Mouse (Mus musculus) erythroblast, adult 5-6 weeks (primary cell): ENCODE results near the gene Hoxb4. TPM values are rescaled to one million over a fixed set of nuclear protein-coding genes. Genes with fewer than 3 reads are reported as not detected.

Source experiments
- ATAC-seq: replicated peaks from 2 replicates; pipeline ENCODE4 v1.8.0; 2016; ENCODE audit warnings: moderate number of reproducible peaks, mild to moderate bottlenecking, moderate TSS enrichment, inconsistent platforms; ENCODE audit not compliant: poor library complexity, low FRiP score, severe bottlenecking
- total RNA-seq, 2 experiments: library from RNA; stranded (forward) in 1 of 2; stranded (reverse) in 1 of 2; fragments of 150-400 nt in 1 of 2; fragments of 200-764, 138-1000 nt in 1 of 2; gene quantifications; 2 replicates each; pipeline versions ENCODE4 v1.2.3 to v1.2.4; 2015 to 2017; ENCODE audit warnings: low replicate concordance in 2 of 2

Gene Hoxb4
- total RNA-seq (2015; ENCODE audit: low replicate concordance) (0.63 TPM in 1 of 2 replicates, not detected in the other), total RNA-seq (2017; ENCODE audit: low replicate concordance) (0.56 and 0.77 TPM in 2 replicates)

GRCm38 (mm10) chr11:96317608-96318367, at the start of gene Hoxb4:
TSS of gene Hoxb4 (plus strand) at chr11:96318267.
- no peak for ATAC-seq

DNA sequence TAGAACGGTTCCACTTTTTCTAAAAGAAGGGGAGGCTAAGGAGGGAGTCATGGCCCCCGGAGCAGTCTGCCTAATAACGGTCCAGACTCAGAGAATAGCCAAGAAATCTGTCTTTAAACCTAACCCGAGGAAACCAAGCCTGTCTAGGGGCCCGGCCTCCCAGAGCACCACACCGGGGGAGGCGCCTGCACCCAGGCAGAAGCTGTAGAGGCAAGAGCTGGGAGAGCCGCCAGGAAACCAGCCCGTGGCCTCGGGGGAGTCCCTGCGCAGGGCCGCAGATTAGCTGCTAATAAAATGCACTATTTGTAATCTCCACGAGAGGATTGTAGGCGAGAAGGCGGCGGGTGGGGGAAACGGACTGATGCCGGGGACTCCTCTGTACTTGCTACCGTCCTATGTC, 48.2 kb upstream of the Hoxb4 start:
- no peak for ATAC-seq

GRCm38 (mm10) chr11:96270996-96271540, 47.0 kb upstream of the Hoxb4 start, which contains the start of gene Hoxb9:
TSS of gene Hoxb9 (plus strand) at chr11:96271457.
- no peak for ATAC-seq

- ATAC-seq, result no peak
Observed at GRCm38 (mm10) chr11:96271541-96272011, 46.5 kb upstream of the Hoxb4 start.

DNA sequence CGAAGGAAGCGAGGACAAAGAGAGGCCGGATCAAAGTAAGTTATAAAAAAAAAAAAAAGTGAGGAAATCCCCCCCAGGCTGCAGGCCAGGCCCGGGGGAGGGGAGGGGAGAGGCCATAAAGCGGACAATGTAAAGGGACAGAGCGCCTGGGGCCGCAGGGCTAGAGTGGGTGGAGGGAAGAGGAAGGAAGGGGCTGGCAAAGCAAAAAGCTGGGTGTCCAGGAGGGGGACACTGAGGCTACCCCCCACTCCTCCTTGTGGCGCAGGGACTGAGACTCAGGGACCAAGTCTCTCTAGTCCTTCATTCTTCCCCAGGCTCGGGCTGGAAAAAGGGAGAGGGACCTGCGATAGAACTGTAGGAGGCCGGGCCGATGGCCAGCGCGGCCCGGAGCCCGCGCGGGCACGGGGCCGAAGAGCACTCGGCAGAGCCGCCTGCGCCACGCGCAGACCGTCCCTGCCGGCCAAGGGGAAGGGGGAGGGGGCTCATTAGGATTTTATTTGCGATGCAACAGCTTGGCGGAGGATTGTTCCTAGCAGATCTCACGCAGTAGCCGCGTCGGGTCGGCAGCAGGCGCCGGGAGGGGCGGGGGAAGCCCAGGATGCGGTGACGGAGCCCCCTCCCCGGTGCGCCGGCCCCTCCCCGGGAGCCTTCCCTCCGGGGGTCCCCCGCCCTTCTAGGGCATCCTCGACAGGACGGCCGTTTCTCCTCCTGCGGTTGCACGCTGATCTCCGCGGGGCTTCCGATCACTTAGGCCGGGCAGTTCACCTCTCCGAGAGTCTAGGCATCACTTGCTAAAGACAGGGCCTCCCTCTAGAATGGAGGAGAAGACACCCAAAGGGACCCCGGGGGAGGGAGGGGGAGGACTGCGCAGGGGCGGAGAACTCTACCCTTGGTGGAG, 45.8 kb upstream of the Hoxb4 start:
- no peak for ATAC-seq

DNA sequence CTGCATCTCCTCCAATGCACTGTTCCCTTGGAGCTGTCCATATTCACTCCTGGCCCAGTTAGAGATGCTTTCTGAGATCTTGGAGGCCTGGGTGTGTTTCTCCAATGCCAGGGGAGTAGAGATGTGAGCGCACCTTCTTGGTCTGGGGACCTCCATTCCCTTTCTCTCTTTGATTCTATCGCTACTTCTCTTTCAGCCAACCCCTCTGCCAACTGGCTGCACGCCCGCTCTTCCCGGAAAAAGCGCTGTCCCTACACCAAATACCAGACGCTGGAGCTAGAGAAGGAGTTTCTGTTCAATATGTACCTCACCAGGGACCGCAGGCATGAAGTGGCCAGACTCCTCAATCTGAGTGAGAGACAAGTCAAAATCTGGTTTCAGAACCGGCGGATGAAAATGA, 43.6 kb upstream of the Hoxb4 start:
- ATAC-seq, result no peak

GRCm38 (mm10) chr11:96275896-96276295, 42.2 kb upstream of the Hoxb4 start:
- no peak for ATAC-seq

DNA sequence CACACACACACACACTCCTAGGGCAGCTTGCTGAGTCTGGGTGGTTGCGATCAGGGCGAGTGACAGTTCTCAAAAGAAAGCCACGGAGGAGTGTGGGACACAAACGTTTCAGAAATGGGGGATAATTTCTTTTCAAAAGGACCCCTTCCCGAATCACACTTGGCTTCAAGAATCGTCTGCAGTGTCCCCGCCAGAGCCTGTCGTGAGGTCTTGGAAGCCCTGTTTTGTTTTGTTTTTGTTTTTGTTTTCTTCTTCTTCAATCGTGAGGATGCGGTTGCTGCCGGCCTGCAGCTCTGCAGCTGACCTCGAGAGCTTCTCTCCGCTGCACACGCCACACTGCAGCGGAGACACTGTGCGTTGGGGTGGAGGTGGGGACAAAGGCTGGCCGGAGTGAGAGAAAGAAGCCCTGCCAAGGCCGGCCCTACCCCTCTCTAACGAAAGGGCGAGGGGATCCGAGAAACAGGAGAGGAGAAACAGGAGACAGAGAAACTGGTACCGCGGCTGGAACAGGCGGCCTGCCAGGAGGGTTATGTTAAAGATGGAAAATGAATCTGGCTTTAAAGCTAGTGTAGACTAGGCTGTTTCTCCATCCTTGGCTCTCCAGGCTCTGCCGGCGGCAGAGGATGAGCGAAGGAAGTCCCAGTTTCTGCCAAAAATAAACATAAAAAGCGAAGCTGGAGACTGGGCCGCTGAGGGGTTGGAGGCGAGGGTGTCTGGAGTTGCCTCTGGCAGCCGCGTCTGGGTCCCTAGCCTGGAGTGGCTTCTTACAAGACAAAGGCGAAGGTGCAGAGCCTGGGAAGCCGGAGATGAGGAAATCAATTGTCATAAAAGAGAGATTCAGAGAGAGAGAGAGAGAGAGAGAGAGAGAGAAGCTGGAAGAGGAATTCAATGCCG, 40.7 kb upstream of the Hoxb4 start:
- ATAC-seq, result no peak

GRCm38 (mm10) chr11:96278324-96278723, 39.7 kb upstream of the Hoxb4 start:
- no peak for ATAC-seq

GRCm38 (mm10) chr11:96278773-96279172, 39.3 kb upstream of the Hoxb4 start:
- ATAC-seq, result no peak

DNA sequence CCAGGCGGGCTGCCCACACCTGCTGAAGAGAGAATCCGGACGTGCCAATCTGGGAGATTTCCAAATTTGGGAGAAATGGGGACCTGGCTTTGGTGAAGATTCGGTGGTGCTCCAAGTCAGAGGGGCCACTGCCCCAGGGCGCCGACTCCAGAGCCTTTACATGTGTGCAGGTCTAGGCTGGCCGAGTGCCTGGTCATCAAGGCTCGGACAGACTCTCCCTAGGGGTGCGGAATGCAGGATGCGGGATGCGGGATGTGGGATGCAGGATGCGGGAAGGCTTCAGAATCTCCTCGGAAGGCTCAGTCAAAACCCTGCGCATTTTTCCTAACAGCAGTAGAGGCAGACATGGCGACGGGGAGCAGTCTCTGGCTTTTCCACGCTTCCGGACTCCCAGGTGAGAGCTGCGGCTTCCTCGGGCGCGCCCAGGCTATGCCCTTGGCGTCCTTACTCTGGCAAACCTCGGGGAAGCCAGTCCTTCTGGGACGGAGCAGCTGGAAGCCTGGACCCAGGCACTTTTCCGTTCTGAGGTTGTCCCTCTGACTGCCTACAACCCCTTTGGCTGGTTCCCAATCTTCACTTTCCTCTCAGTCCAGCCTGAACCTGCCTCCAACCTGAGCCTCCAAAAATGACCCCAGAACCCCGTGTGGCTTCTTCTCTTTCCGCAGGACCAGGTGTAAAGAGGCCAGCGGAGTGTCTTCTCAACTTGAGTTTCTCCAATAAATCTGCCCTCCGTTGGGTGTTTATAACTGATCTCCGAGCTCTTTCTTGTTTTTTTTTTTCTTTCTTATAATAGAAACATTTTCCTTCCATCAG, 38.4 kb upstream of the Hoxb4 start:
- ATAC-seq, result no peak

DNA sequence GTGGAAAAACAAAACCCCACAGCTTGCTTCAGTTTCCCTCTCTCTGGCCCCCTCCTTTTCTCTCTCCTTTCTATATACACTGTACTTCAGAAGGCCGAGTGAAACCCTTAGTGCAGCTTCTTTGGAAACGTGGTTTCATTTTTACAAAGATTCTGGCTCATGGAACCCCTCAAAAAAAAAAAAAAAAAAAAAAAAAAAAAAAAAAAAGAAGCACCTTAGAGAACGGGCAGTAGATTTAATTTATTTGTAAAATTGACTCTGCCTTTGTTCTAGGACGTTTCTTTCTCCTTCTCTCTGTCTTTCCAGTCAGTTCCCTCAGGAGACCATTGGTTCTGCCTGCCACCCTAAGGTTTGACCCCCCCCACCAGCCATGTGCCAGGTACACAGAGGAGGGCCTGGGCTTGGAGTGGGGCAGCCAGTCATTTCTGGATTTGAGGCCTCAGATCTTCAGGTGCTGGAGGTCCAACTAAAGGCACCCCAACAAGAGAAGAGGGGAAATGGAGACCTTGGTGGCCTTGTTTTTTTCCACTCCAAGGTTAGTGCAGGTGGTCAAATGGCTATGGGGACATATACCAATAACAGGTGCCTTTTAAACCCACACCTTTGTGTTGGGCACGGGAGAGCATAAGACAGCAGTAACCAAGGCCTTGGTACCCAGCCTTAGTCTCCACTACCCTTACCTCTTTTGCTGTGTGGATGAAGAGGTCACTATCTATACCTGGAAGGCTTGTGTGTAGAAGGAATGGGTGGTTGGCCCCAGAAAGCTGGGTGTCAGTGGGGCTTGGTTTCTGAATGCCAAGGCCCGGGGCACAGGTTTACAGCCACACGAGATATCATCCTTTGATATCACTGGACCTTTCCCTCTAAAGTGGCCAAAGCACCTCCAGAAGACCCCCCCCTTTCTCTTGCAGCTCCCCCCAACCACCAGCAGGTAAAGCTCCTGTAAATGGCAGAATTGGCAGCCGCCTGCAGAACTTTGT, 37.4 kb upstream of the Hoxb4 start:
- no peak for ATAC-seq

GRCm38 (mm10) chr11:96281396-96281795, 36.7 kb upstream of the Hoxb4 start:
- ATAC-seq, result no peak

DNA sequence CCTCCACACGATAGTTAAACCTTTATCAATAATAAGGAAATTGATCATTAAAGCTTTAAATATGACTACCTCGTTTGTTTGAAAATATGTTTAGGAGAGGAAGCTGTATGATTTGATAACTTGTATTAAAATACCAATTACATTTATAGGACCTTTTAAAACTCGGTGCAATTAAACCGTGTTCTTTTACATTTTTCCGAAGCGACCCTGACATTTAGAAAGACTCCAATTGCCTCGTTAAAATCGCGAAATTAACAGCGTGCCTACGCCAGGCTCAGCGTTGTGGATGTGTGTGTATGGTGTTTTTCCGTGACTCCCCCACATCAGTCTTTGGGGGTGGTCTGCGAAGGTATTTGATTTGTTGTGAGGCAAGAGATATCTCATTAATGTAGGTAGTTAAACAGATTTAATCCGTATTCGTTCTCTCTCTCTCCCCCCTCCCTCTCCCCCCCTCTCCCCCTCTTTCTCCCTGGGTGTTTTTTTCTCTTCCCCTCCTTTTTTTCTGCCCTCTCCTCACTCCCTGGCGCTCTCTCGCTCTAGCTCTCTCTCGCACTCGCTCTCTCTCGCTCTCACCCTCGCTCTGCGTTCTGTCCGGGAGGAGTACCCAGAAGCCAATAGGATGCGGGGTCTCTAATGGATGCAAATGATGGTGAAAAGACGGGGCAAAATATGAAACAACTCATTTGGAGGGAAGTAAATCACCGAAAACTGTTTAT, 36.1 kb upstream of the Hoxb4 start, which contains the start of gene Hoxb8:
TSS of gene Hoxb8 (plus strand) at position 51 of the 716 bp plus-strand sequence.
- no peak for ATAC-seq

DNA sequence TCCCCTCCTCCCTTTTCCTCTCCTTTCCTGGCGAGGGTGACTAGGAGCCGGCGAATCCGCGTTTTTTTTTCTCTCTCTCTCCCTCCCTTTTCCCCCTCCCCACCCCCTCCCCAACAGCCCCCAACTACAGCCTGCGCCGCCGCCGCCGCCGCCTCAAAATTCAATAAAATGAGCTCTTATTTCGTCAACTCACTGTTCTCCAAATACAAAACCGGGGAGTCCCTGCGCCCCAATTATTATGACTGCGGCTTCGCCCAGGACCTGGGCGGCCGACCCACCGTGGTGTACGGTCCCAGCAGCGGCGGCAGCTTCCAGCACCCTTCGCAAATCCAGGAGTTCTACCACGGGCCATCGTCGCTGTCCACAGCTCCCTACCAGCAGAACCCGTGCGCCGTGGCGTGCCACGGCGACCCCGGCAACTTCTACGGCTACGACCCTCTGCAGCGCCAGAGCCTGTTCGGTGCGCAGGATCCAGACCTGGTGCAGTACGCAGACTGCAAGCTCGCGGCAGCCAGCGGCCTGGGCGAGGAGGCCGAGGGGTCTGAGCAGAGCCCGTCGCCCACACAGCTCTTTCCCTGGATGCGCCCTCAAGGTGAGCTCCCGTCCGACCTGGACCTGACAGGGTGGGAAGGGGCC, 35.2 kb upstream of the Hoxb4 start:
- ATAC-seq, result no peak

GRCm38 (mm10) chr11:96284041-96284749, 33.9 kb upstream of the Hoxb4 start:
- ATAC-seq, result no peak
